8 mouse cellular contexts compared by ENCODE assay signal in genomic region chr19:10205051-10205450, GRCm38 (mm10). TPM values are rescaled to one million over a fixed set of nuclear protein-coding genes. Genes with fewer than 3 reads are reported as not detected.
DNase-seq lines count a peak whose midpoint lies in the region; ATAC-seq and TF ChIP-seq lines count a peak whose summit lies in the region.

No protein-coding gene starts in this region.

- no peaks in the 10 kb centered on the region for H3K4me1 ChIP-seq in lung, embryonic 14.5 days (ENCODE audit: insufficient read depth)
- H3K4me1 ChIP-seq in lung, adult 2 months (ENCODE audit: control insufficient read depth, insufficient read depth, low read length): peaks cover 2% of the 10 kb centered on the region; the same call in 1 of the 2 replicates
- peaks cover 28% of the 10 kb centered on the region for H3K4me1 ChIP-seq in forebrain, embryonic 13.5 days
- H3K4me1 ChIP-seq in limb, embryonic 14.5 days (ENCODE audit: control insufficient read depth, insufficient read depth, low read length): peaks cover 8% of the 10 kb centered on the region
- H3K4me1 ChIP-seq in neural tube, embryonic 15.5 days: peaks cover 21% of the 10 kb centered on the region

- no peak for DNase-seq in lung, embryonic 14.5 days
- DNase-seq in lung, adult 2 months: no peak
- DNase-seq in limb, embryonic 14.5 days (ENCODE audit: low spot score): no peak
- no peak for DNase-seq in left cerebral cortex, postnatal 4 days
- no peak for DNase-seq in embryo, embryonic 11 days
- DNase-seq in T-cell, adult 2 months (ENCODE audit: low spot score): no peak

- 64% methylated on average over 6 of the region's 6 CpGs for WGBS in lung, embryonic 14.5 days
- WGBS in lung, adult 2 months: 41% methylated on average over 6 of the region's 6 CpGs
- WGBS in forebrain, embryonic 13.5 days: 74% methylated on average over 6 of the region's 6 CpGs
- 75% methylated on average over 6 of the region's 6 CpGs for WGBS in limb, embryonic 14.5 days
- 70% methylated on average over 6 of the region's 6 CpGs for WGBS in neural tube, embryonic 15.5 days

- no peaks in the 10 kb centered on the region for H3K27me3 ChIP-seq in lung, embryonic 14.5 days (ENCODE audit: insufficient read depth, low read length)
- H3K27me3 ChIP-seq in forebrain, embryonic 13.5 days: no peaks in the 10 kb centered on the region
- H3K27me3 ChIP-seq in limb, embryonic 14.5 days (ENCODE audit: control insufficient read depth, insufficient read depth, low read length): no peaks in the 10 kb centered on the region
- H3K27me3 ChIP-seq in neural tube, embryonic 15.5 days (replicated peaks): no peaks in the 10 kb centered on the region

- TF ChIP-seq CTCF in lung, embryonic 14.5 days (IDR thresholded peaks at IDR 0.05; ENCODE audit: low read depth): no peak
- no peak for TF ChIP-seq CTCF in lung, adult 2 months (IDR thresholded peaks at IDR 0.05; ENCODE audit: insufficient read depth, low read length)

- no peak for TF ChIP-seq POLR2A in lung, adult 2 months (IDR thresholded peaks at IDR 0.05; ENCODE audit: borderline replicate concordance, extremely low read depth, low read depth, low read length)
- TF ChIP-seq POLR2A in limb, embryonic 14.5 days (IDR thresholded peaks at IDR 0.05; ENCODE audit: borderline replicate concordance, extremely low read depth, insufficient read depth, insufficient read length): no peak

- peak overlapping the region; percentile 83 for H3K9ac ChIP-seq in lung, embryonic 14.5 days
- no peak overlapping the region; the same call in 1 of the 2 replicates for H3K9ac ChIP-seq in forebrain, embryonic 13.5 days
- no peak overlapping the region for H3K9ac ChIP-seq in limb, embryonic 14.5 days (ENCODE audit: low read depth, low read length, severe bottlenecking)
- H3K9ac ChIP-seq in neural tube, embryonic 15.5 days (replicated peaks): 0 out of 2 replicates have a peak overlapping the region, but pooled peaks have one; percentile 91

- H3K9me3 ChIP-seq in lung, embryonic 14.5 days (ENCODE audit: low read depth, low read length): no peaks in the 10 kb centered on the region
- H3K9me3 ChIP-seq in forebrain, embryonic 13.5 days (replicated peaks): no peaks in the 10 kb centered on the region
- no peaks in the 10 kb centered on the region for H3K9me3 ChIP-seq in limb, embryonic 14.5 days (ENCODE audit: control insufficient read depth, low read length)
- H3K9me3 ChIP-seq in neural tube, embryonic 15.5 days (replicated peaks): no peaks in the 10 kb centered on the region

- peak overlapping the region; percentile 79 for H3K4me3 ChIP-seq in lung, embryonic 14.5 days (ENCODE audit: low read depth, low read length)
- H3K4me3 ChIP-seq in lung, adult 2 months (replicated peaks; ENCODE audit: extremely low read depth, low read depth, low read length): no peak overlapping the region
- H3K4me3 ChIP-seq in forebrain, embryonic 13.5 days: peak overlapping the region; percentile 91
- peak overlapping the region; percentile 90 for H3K4me3 ChIP-seq in limb, embryonic 14.5 days (replicated peaks; ENCODE audit: low read length)
- peak overlapping the region; percentile 91 for H3K4me3 ChIP-seq in neural tube, embryonic 15.5 days (replicated peaks)

- 0 out of 2 replicates have a peak overlapping the region, but pooled peaks have one; percentile 5 for H3K27ac ChIP-seq in lung, embryonic 14.5 days (ENCODE audit: low read depth)
- no peak overlapping the region for H3K27ac ChIP-seq in forebrain, embryonic 13.5 days
- no peak overlapping the region for H3K27ac ChIP-seq in limb, embryonic 14.5 days (replicated peaks; ENCODE audit: low read depth, low read length)
- H3K27ac ChIP-seq in neural tube, embryonic 15.5 days (replicated peaks): no peak overlapping the region

- intact Hi-C loops in left cerebral cortex, postnatal 4 days (cut with DNase I): no loop called here

- H3K36me3 ChIP-seq in lung, embryonic 14.5 days (ENCODE audit: insufficient read depth): peaks cover 59% of the 10 kb centered on the region
- H3K36me3 ChIP-seq in forebrain, embryonic 13.5 days (ENCODE audit: poor library complexity, severe bottlenecking): peaks cover 55% of the 10 kb centered on the region
- H3K36me3 ChIP-seq in limb, embryonic 14.5 days (ENCODE audit: control insufficient read depth, insufficient read depth, low read length): peaks cover 54% of the 10 kb centered on the region
- peaks cover 42% of the 10 kb centered on the region for H3K36me3 ChIP-seq in neural tube, embryonic 15.5 days

- H3K4me2 ChIP-seq in lung, embryonic 14.5 days: peak overlapping the region; percentile 91
- H3K4me2 ChIP-seq in forebrain, embryonic 13.5 days: peak overlapping the region; percentile 80
- H3K4me2 ChIP-seq in limb, embryonic 14.5 days (replicated peaks; ENCODE audit: low read depth, low read length, severe bottlenecking): peak overlapping the region; percentile 88
- H3K4me2 ChIP-seq in neural tube, embryonic 15.5 days: peak overlapping the region; percentile 88

- no peak for ATAC-seq in lung, embryonic 14.5 days (ENCODE audit: insufficient read depth)
- ATAC-seq in forebrain, embryonic 13.5 days: no peak
- no peak for ATAC-seq in limb, embryonic 14.5 days (ENCODE audit: low FRiP score, low read depth)
- no peak for ATAC-seq in neural tube, embryonic 15.5 days (ENCODE audit: low FRiP score)

RNA-seq across cellular contexts. Expression of gene Fen1, which starts 1.1 kb away (rescaled TPM):
- polyA plus RNA-seq in lung, embryonic 14.5 days (2014; fragmentation: Nextera tagmentation; extraction: Ambion mirVana): 113 and 114 TPM in 2 replicates
- polyA plus RNA-seq in lung, adult 2 months (2012; rRNA removed): 4.8 and 6.6 TPM in 2 replicates
- 98.8 and 104 TPM in 2 replicates for polyA plus RNA-seq in forebrain, embryonic 13.5 days (2015; fragmentation: Nextera tagmentation; extraction: Ambion mirVana)
- 37.3 and 40.8 TPM in 2 replicates for polyA plus RNA-seq in limb, embryonic 14.5 days (2012; rRNA removed)
- polyA plus RNA-seq in limb, embryonic 14.5 days (2014; fragmentation: Nextera tagmentation; extraction: Ambion mirVana): 58.2 and 61.2 TPM in 2 replicates
- 22.8 and 42.1 TPM in 2 replicates for polyA plus RNA-seq in neural tube, embryonic 15.5 days (2015; fragmentation: Nextera tagmentation; extraction: Ambion mirVana)
- 10 to 100 TPM; 11.7 to 11.9 TPM for total RNA-seq in left cerebral cortex, postnatal 4 days (2021)

RNA-seq across cellular contexts. Expression of gene Tmem258, which starts 1.2 kb away (rescaled TPM):
- 449 and 486 TPM in 2 replicates for polyA plus RNA-seq in lung, embryonic 14.5 days (2014; fragmentation: Nextera tagmentation; extraction: Ambion mirVana)
- polyA plus RNA-seq in lung, adult 2 months (2012; rRNA removed): 70.0 and 74.4 TPM in 2 replicates
- 408 and 447 TPM in 2 replicates for polyA plus RNA-seq in forebrain, embryonic 13.5 days (2015; fragmentation: Nextera tagmentation; extraction: Ambion mirVana)
- polyA plus RNA-seq in limb, embryonic 14.5 days (2012; rRNA removed): 178 and 186 TPM in 2 replicates
- polyA plus RNA-seq in limb, embryonic 14.5 days (2014; fragmentation: Nextera tagmentation; extraction: Ambion mirVana): 484 and 516 TPM in 2 replicates
- 353 and 355 TPM in 2 replicates for polyA plus RNA-seq in neural tube, embryonic 15.5 days (2015; fragmentation: Nextera tagmentation; extraction: Ambion mirVana)
- total RNA-seq in left cerebral cortex, postnatal 4 days (2021): 100 to 1,000 TPM; 105 to 114 TPM

RNA-seq across cellular contexts. Expression of gene Fads1, which starts 22.4 kb away (rescaled TPM):
- 112 and 117 TPM in 2 replicates for polyA plus RNA-seq in lung, embryonic 14.5 days (2014; fragmentation: Nextera tagmentation; extraction: Ambion mirVana)
- 80.2 and 117 TPM in 2 replicates for polyA plus RNA-seq in lung, adult 2 months (2012; rRNA removed)
- polyA plus RNA-seq in forebrain, embryonic 13.5 days (2015; fragmentation: Nextera tagmentation; extraction: Ambion mirVana): 148 and 172 TPM in 2 replicates
- 87.3 and 116 TPM in 2 replicates for polyA plus RNA-seq in limb, embryonic 14.5 days (2012; rRNA removed)
- 81.1 and 81.3 TPM in 2 replicates for polyA plus RNA-seq in limb, embryonic 14.5 days (2014; fragmentation: Nextera tagmentation; extraction: Ambion mirVana)
- polyA plus RNA-seq in neural tube, embryonic 15.5 days (2015; fragmentation: Nextera tagmentation; extraction: Ambion mirVana): 146 and 157 TPM in 2 replicates
- total RNA-seq in left cerebral cortex, postnatal 4 days (2021): 100 to 1,000 TPM; 149 to 158 TPM

RNA-seq across cellular contexts. Expression of gene Myrf, which starts 35.5 kb away (rescaled TPM):
- polyA plus RNA-seq in lung, embryonic 14.5 days (2014; fragmentation: Nextera tagmentation; extraction: Ambion mirVana): 14.1 TPM in 2 replicates
- 54.8 and 62.8 TPM in 2 replicates for polyA plus RNA-seq in lung, adult 2 months (2012; rRNA removed)
- polyA plus RNA-seq in forebrain, embryonic 13.5 days (2015; fragmentation: Nextera tagmentation; extraction: Ambion mirVana): 0.22 and 0.31 TPM in 2 replicates
- polyA plus RNA-seq in limb, embryonic 14.5 days (2012; rRNA removed): 4.4 and 7.0 TPM in 2 replicates
- 1.1 and 1.4 TPM in 2 replicates for polyA plus RNA-seq in limb, embryonic 14.5 days (2014; fragmentation: Nextera tagmentation; extraction: Ambion mirVana)
- polyA plus RNA-seq in neural tube, embryonic 15.5 days (2015; fragmentation: Nextera tagmentation; extraction: Ambion mirVana): 0.79 and 1.7 TPM in 2 replicates
- 1 to 10 TPM; 1.6 to 1.8 TPM for total RNA-seq in left cerebral cortex, postnatal 4 days (2021)

Comparison
In these comparisons a context has a peak if more than half of its experiments do, and no peak if none do; other contexts are left out.
1. H3K9ac ChIP-seq: peak in lung, embryonic 14.5 days (single experiment) and neural tube, embryonic 15.5 days (single experiment); none in forebrain, embryonic 13.5 days (single experiment) and limb, embryonic 14.5 days (single experiment).
2. Peak in every context shown above with its lines, with median percentiles within 50 percentile points of each other: H3K4me2 ChIP-seq.